Mouse (Mus musculus): Measurements from ENCODE around the gene Scgn.

Gene Scgn

GRCm38 (mm10) chr13:23990928-23991327, at the start of gene Scgn:
TSS of gene Scgn (minus strand) at chr13:23991214.
- DNase-seq (ENCODE audit: extremely low read depth, low read depth): peak; percentile 6

GRCm38 (mm10) chr13:24040221-24040620, 49.2 kb upstream of the Scgn start:
- peak; percentile 52 for DNase-seq (ENCODE audit: extremely low read depth, low read depth)

- no peak for DNase-seq (ENCODE audit: extremely low read depth, low read depth)
These were observed 46.5 kb upstream of the Scgn start for GRCm38 (mm10) chr13:24037502-24037901.

DNA sequence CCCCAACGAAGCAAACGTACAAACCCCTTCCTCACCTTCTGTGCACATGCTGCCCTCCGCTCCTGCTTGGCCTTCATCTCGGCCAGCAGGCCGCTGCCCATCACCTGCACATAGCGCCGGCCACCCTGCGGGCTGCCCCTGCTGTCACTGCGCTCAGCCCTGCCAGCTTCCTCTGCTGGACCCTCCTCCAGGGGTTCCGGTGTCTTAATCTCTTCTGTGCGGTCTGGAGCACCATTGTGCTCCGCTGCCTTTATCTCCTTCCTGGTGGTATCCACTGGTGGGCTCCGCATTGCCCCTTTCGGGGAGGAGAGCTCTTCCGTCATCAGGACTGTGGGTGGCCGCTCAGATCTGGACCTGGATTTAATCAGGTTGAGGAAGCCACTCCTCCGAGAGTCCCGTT, 45.1 kb upstream of the Scgn start:
- no peak for DNase-seq (ENCODE audit: extremely low read depth, low read depth)

DNA sequence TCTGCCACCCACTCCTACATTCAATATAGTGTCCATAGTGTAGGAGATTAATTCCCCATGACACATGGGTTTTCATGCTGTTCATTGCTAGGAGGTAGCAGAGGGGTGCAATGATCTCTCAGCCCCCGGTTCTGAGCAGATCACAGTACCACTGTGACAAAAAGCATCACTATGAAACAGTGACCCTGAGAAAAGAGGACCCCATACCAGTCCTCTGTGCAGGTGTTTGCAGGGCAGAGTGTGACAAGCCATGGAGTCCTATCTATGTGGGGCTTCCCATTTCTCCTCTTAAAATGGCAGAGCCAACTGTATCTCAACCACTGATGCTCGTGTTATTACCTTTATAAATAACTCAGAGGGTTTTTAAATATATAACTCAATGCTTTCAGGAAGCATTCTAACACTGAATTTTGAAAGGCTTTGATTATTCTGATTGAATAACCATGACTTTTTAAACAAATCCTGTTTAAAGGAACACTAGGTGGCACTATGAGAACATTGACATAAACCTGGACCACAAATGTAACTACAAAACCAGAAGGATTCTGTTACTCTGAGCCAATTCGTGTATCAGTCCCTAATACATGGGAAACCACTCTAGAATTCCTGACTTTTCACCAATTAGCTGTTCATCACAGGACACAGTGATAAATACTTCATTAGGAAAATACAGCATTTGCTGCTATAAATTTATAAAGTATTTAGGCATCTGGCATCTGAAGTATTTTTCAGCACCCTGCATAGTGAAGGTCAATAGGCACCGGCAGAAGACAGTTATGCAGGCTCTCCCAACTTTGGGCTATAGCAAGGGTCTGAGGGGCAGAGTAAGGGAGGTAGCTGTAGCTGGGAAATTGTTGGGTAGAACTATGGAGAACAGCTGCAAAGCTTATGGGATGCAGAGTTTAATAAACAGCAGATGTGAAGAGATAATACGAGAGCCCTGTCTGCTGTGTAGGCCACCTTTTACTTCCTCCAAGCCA, 36.5 kb upstream of the Scgn start:
- DNase-seq (ENCODE audit: extremely low read depth, low read depth): no peak

GRCm38 (mm10) chr13:24018515-24018914, 27.5 kb upstream of the Scgn start:
- no peak for DNase-seq (ENCODE audit: extremely low read depth, low read depth)

DNA sequence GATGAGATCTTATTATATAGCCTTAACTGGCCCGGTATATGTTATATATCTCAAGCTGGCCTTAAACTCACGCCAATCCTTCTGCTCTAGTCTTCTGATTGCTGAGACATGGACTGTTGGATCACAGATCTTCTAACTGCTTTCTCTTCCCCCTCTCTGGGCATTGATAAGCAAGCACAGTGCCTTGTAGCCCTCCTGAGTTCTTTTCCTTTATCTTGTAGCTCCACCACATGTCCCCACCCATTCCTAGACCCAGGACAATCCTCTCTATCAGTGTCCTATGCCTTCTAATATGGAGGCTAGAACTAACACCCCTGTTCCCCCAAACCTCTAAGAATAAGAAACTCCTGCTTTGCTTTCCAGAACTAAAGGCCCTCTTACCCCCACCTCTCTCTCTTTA, 14.5 kb upstream of the Scgn start:
- DNase-seq (ENCODE audit: extremely low read depth, low read depth): peak; percentile 0

GRCm38 (mm10) chr13:24001797-24002196, 10.8 kb upstream of the Scgn start:
- DNase-seq (ENCODE audit: extremely low read depth, low read depth): no peak

DNA sequence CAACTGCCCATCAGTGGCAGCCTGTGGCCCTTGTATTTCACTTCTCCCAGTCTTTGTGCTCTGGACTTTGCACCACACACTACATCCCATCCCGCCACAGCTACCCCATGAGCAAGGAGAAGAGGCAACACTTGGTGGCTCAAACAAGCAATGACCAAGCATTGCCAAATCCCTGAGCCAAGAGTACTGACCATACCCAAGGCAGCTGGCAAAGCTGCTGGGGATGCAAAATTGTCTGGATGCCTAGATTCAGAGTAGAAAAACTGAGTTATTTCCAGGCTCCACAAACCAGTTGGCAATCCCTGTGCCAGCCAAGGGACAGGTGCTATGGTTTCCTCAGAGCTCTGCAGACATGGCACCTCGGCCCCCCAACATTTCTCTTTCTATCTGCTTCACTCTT, 10.1 kb upstream of the Scgn start:
- no peak for DNase-seq (ENCODE audit: extremely low read depth, low read depth)

DNA sequence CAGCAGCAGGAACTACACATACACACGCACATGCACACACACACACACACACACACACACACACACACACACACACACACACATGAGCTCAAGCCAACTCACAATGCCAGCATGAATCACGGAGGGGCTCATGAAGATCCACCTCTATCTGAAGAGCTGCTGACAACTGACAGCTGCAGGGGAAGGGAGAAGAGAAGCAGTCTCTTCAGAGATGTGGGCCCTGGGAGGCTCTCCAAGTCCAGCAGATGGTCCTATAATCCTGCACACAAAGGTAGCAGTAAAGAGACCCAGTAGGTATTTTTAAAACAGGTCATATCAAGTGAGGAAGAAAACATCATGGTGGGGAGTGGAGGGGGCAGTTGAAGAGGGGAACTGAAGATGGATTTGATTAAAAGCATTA, 7.8 kb upstream of the Scgn start:
- DNase-seq (ENCODE audit: extremely low read depth, low read depth): no peak

GRCm38 (mm10) chr13:23994756-23995155, 3.7 kb upstream of the Scgn start:
- DNase-seq (ENCODE audit: extremely low read depth, low read depth): no peak

- DNase-seq (ENCODE audit: extremely low read depth, low read depth): no peak
These were observed 3.0 kb upstream of the Scgn start for GRCm38 (mm10) chr13:23994024-23994423.

GRCm38 (mm10) chr13:23990451-23990850, 563 bp downstream of the Scgn start:
- DNase-seq (ENCODE audit: extremely low read depth, low read depth): no peak

DNA sequence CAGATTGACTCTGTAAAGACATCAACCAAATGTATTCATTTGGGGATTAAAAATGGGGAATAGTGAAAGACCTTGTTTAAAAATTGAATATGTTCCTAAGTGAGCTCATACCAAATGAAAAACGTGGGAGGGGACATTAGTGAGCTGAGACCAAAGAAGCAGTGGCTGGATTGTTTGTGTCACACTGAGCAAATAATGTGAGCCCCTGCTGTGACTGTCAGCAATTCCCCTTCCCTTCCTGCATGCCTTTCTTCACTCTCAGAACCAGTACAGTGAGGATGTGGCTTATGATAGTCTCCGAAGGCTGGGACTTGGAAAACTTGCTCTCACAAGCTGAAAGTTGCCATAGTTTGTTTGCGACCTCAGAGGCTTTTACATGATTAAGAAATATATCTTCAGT, 5.9 kb downstream of the Scgn start:
- no peak for DNase-seq (ENCODE audit: extremely low read depth, low read depth)

- no peak for DNase-seq (ENCODE audit: extremely low read depth, low read depth)
These were observed 18.7 kb downstream of the Scgn start for GRCm38 (mm10) chr13:23972271-23972670.

DNA sequence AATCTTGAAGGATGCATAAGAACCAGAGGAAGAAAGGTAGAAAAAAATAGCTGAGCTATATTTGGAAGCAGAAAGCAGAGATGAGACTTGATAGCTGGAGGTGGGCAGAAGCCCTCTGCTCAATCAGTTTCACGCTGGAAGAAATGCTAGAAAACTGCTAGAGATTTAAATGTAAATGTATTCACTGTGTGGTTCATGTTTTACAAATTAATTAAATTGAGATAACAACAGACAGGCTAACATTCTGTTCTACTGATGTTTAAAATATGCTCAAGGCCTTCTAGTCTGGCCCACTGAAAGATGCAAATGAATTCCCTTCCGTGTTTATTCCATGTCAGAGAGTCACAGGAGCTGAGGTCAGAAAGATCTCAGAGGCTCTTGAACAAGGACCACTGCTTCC, 19.1 kb downstream of the Scgn start:
- DNase-seq (ENCODE audit: extremely low read depth, low read depth): no peak

DNA sequence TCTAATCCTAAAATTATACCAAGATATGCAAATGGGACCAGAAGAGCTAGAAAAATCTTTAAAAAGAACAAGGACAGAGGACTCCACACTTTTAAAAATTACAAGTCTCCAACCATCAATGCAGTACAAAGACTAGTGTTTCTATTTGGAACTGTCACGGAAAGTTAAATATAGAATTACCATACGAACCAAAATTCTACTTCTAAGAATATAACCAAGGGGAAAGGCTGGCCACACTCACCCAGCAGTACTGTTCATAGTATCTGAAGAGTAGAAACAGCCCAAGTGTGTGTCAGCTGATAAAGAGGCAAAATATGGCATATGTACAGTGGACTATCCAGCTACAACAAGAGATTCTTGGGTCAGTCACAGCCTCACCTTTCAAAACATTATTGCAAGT, 26.1 kb downstream of the Scgn start:
- DNase-seq (ENCODE audit: extremely low read depth, low read depth): no peak

DNA sequence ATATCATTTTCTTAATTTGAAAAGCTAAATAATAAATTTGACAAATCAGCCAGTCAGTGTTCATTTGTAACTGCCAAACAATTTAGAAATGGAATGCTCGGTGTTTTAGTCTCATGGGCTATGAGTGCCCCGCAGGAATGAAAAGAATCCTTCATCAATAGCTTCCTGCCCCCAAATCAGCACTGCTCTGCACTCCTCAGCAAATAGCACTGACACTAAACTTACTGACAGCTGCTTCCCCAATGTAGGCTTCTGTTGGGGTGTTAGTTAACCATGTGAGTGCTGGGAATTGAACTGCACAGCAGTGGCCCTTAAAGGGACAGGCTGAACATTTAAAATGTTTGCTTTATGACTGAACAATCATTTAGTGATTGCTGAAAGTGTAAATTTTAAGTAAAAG, 31.2 kb downstream of the Scgn start:
- DNase-seq (ENCODE audit: extremely low read depth, low read depth): no peak

GRCm38 (mm10) chr13:23950928-23951327, 40.1 kb downstream of the Scgn start:
- peak; percentile 12 for DNase-seq (ENCODE audit: extremely low read depth, low read depth)

DNA sequence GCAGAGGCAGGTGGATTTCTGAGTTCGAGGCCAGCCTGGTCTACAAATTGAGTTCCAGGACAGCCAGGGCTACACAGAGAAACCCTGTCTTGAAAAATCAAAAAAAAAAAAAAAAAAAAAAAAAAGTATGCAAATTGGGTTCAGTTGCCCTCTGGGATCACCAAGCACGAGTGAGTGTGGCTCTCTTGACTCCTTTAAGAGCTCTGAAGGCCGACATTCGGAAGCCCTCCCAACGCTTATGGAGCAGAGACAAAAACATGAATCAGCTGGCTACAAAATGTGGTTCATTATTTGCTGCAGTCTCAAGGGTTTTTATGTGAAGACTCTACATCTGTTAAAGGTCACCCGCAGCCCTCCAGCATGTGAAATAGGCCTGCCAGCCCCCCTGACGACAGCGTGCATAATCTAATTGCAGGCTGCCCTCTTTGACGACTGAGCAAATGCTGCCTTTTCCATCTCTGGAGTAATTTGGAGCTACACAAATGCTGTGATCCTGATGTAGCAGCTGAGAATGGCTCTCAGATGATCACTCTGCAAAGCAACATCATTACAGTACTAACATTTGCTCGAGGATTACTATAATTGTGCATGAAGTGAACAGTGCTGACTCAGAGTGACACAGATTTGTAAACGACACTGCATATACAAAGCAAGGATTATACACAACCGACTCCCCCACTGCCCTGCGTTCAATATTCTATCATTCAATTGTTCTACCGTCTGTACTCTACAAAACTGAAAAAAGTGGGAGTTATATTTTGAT, 41.3 kb downstream of the Scgn start:
- DNase-seq (ENCODE audit: extremely low read depth, low read depth): no peak

- DNase-seq (ENCODE audit: extremely low read depth, low read depth): no peak
These were observed 44.8 kb downstream of the Scgn start for GRCm38 (mm10) chr13:23946254-23946653.

DNA sequence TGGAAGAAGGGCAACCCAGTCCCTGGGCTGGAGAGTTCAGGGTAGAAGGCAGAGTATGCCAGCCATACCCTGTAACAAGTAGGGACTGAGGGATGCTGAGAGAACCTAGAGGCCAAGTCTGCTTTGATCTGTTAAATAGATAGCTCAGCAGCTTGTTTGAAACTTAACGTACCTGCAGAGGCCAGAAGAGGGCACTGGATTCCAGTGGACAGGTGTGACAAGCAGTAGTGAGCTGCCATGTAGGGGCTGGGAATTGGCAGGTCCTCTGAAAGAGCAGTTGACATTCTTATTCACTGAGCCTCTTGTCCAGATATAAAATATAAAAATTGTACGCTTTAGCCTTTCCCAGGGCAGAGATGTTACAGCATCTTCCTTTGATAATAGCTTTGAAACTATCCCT, 48.2 kb downstream of the Scgn start:
- no peak for DNase-seq (ENCODE audit: extremely low read depth, low read depth)
